Mouse (Mus musculus): ENCODE data around the gene Gdpgp1. TPM values are rescaled to one million over a fixed set of nuclear protein-coding genes. Genes with fewer than 3 reads are reported as not detected.

Gene Gdpgp1
- polyA plus RNA-seq, 1 experiment from 2014 or later, result 4.4 TPM

- H3K27ac ChIP-seq, result peak overlapping the region; percentile 93
- H3K4me3 ChIP-seq, result peak overlapping the region; percentile 92
- H3K9me3 ChIP-seq (replicated peaks), result no peaks in the 10 kb centered on the region
- H3K4me2 ChIP-seq, result peak overlapping the region; percentile 87
- peaks cover 90% of the 10 kb centered on the region for H3K4me1 ChIP-seq
- no peak for ATAC-seq
- 83% methylated on average over 5 of the region's 5 CpGs for WGBS (ENCODE audit: insufficient replicate concordance)
- peaks cover 46% of the 10 kb centered on the region for H3K36me3 ChIP-seq
- H3K9ac ChIP-seq, result peak overlapping the region; percentile 97
- no peaks in the 10 kb centered on the region for H3K27me3 ChIP-seq (replicated peaks)
Observed at GRCm38 (mm10) chr7:80200963-80201539, 31.6 kb upstream of the Gdpgp1 start.

GRCm38 (mm10) chr7:80201888-80202540 lies 30.7 kb upstream of the Gdpgp1 start:
- H3K4me2 ChIP-seq, result peak overlapping the region; percentile 87
- no peaks in the 10 kb centered on the region for H3K27me3 ChIP-seq (replicated peaks)
- peaks cover 91% of the 10 kb centered on the region for H3K4me1 ChIP-seq
- 89% methylated on average over 15 of the region's 15 CpGs for WGBS (ENCODE audit: insufficient replicate concordance)
- peak overlapping the region; percentile 97; the same call in 1 of the 2 replicates for H3K9ac ChIP-seq
- H3K27ac ChIP-seq, result peak overlapping the region; percentile 93
- H3K9me3 ChIP-seq (replicated peaks), result no peaks in the 10 kb centered on the region
- H3K4me3 ChIP-seq, result peak overlapping the region; percentile 36; the same call in 1 of the 2 replicates
- H3K36me3 ChIP-seq, result peaks cover 46% of the 10 kb centered on the region
- no peak for ATAC-seq

GRCm38 (mm10) chr7:80202961-80203360 lies 29.7 kb upstream of the Gdpgp1 start:
- H3K36me3 ChIP-seq, result peaks cover 50% of the 10 kb centered on the region
- H3K4me1 ChIP-seq, result peaks cover 91% of the 10 kb centered on the region
- H3K4me2 ChIP-seq, result peak overlapping the region; percentile 87
- no peak for ATAC-seq
- peak overlapping the region; percentile 93 for H3K27ac ChIP-seq
- H3K9me3 ChIP-seq (replicated peaks), result no peaks in the 10 kb centered on the region
- peak overlapping the region; percentile 36 for H3K4me3 ChIP-seq
- WGBS (ENCODE audit: insufficient replicate concordance), result 54% methylated on average over 5 of the region's 5 CpGs
- H3K9ac ChIP-seq, result peak overlapping the region; percentile 97
- H3K27me3 ChIP-seq (replicated peaks), result no peaks in the 10 kb centered on the region

- Histone ChIP-seq H3K27ac (peak overlapping the region; percentile 93), H3K9ac (peak overlapping the region; percentile 97), H3K27me3 (replicated peaks) (no peaks in the 10 kb centered on the region), H3K9me3 (replicated peaks) (no peaks in the 10 kb centered on the region), H3K4me1 (peaks cover 96% of the 10 kb centered on the region), H3K4me2 (peak overlapping the region; percentile 87), H3K36me3 (peaks cover 50% of the 10 kb centered on the region), H3K4me3 (peak overlapping the region; percentile 36)
- 19% methylated on average over 12 of the region's 12 CpGs for WGBS (ENCODE audit: insufficient replicate concordance)
- ATAC-seq, result no peak
Observed at GRCm38 (mm10) chr7:80203638-80204096, 29.0 kb upstream of the Gdpgp1 start.

GRCm38 (mm10) chr7:80204362-80204761 lies 28.3 kb upstream of the Gdpgp1 start:
- 0 out of 2 replicates have a peak overlapping the region, but pooled peaks have one; percentile 36 for H3K4me3 ChIP-seq
- H3K27me3 ChIP-seq (replicated peaks), result no peaks in the 10 kb centered on the region
- ATAC-seq, result no peak
- H3K9me3 ChIP-seq (replicated peaks), result no peaks in the 10 kb centered on the region
- peaks cover 50% of the 10 kb centered on the region for H3K36me3 ChIP-seq
- peak overlapping the region; percentile 93 for H3K27ac ChIP-seq
- peaks cover 100% of the 10 kb centered on the region for H3K4me1 ChIP-seq
- peak overlapping the region; percentile 97; the same call in 1 of the 2 replicates for H3K9ac ChIP-seq
- peak overlapping the region; percentile 87 for H3K4me2 ChIP-seq
- WGBS (ENCODE audit: insufficient replicate concordance), result 67% methylated on average over 4 of the region's 4 CpGs

- no peak overlapping the region for H3K4me3 ChIP-seq
- ATAC-seq, result no peak
- peaks cover 48% of the 10 kb centered on the region for H3K36me3 ChIP-seq
- H3K4me2 ChIP-seq, result peak overlapping the region; percentile 87
- WGBS (ENCODE audit: insufficient replicate concordance), result 43% methylated on average over 7 of the region's 7 CpGs
- H3K9me3 ChIP-seq (replicated peaks), result no peaks in the 10 kb centered on the region
- peak overlapping the region; percentile 100 for H3K27ac ChIP-seq
- no peak overlapping the region for H3K9ac ChIP-seq
- H3K4me1 ChIP-seq, result peaks cover 100% of the 10 kb centered on the region
- no peaks in the 10 kb centered on the region for H3K27me3 ChIP-seq (replicated peaks)
Observed at GRCm38 (mm10) chr7:80204961-80205360, 27.7 kb upstream of the Gdpgp1 start.

- Histone ChIP-seq H3K4me3 (no peak overlapping the region), H3K4me2 (peak overlapping the region; percentile 87), H3K36me3 (peaks cover 40% of the 10 kb centered on the region), H3K9me3 (replicated peaks) (no peaks in the 10 kb centered on the region), H3K9ac (peak overlapping the region; percentile 75), H3K27ac (peak overlapping the region; percentile 100), H3K4me1 (peaks cover 100% of the 10 kb centered on the region), H3K27me3 (replicated peaks) (no peaks in the 10 kb centered on the region)
- no peak for ATAC-seq
- 56% methylated on average over 12 of the region's 12 CpGs for WGBS (ENCODE audit: insufficient replicate concordance)
Observed at GRCm38 (mm10) chr7:80205705-80206589, 26.7 kb upstream of the Gdpgp1 start.

GRCm38 (mm10) chr7:80207314-80207731 lies 25.3 kb upstream of the Gdpgp1 start:
- H3K9ac ChIP-seq, result peak overlapping the region; percentile 75

GRCm38 (mm10) chr7:80208026-80208642 lies 24.5 kb upstream of the Gdpgp1 start:
- Histone ChIP-seq H3K9me3 (replicated peaks) (no peaks in the 10 kb centered on the region), H3K27ac (peak overlapping the region; percentile 100), H3K27me3 (replicated peaks) (no peaks in the 10 kb centered on the region), H3K9ac (peak overlapping the region; percentile 75), H3K4me3 (peak overlapping the region; percentile 42), H3K4me1 (peaks cover 99% of the 10 kb centered on the region), H3K36me3 (peaks cover 35% of the 10 kb centered on the region), H3K4me2 (peak overlapping the region; percentile 87)
- 34% methylated on average over 18 of the region's 18 CpGs for WGBS (ENCODE audit: insufficient replicate concordance)
- peak; percentile 18; the same call in 1 of the 2 replicates for ATAC-seq

More at GRCm38 (mm10) chr7:80207314-80207731, 25.3 kb upstream of the Gdpgp1 start:
- 26% methylated on average over 3 of the region's 3 CpGs for WGBS (ENCODE audit: insufficient replicate concordance)
- no peak for ATAC-seq
- Histone ChIP-seq H3K9me3 (replicated peaks) (no peaks in the 10 kb centered on the region), H3K36me3 (peaks cover 35% of the 10 kb centered on the region), H3K27me3 (replicated peaks) (no peaks in the 10 kb centered on the region), H3K4me1 (peaks cover 99% of the 10 kb centered on the region), H3K4me3 (peak overlapping the region; percentile 42), H3K4me2 (peak overlapping the region; percentile 87), H3K27ac (peak overlapping the region; percentile 100)

GRCm38 (mm10) chr7:80208738-80209430 lies 23.8 kb upstream of the Gdpgp1 start:
- H3K27ac ChIP-seq, result peak overlapping the region; percentile 100
- H3K4me3 ChIP-seq, result peak overlapping the region; percentile 42
- ATAC-seq, result peak; percentile 88
- no peaks in the 10 kb centered on the region for H3K27me3 ChIP-seq (replicated peaks)
- no peaks in the 10 kb centered on the region for H3K9me3 ChIP-seq (replicated peaks)
- H3K9ac ChIP-seq, result peak overlapping the region; percentile 75
- WGBS (ENCODE audit: insufficient replicate concordance), result 20% methylated on average over 10 of the region's 10 CpGs
- H3K4me1 ChIP-seq, result peaks cover 97% of the 10 kb centered on the region
- H3K36me3 ChIP-seq, result peaks cover 36% of the 10 kb centered on the region
- peak overlapping the region; percentile 87 for H3K4me2 ChIP-seq

- WGBS (ENCODE audit: insufficient replicate concordance), result 18% methylated on average over 6 of the region's 6 CpGs
- peak overlapping the region; percentile 42 for H3K4me3 ChIP-seq
- no peaks in the 10 kb centered on the region for H3K27me3 ChIP-seq (replicated peaks)
- H3K9me3 ChIP-seq (replicated peaks), result no peaks in the 10 kb centered on the region
- peak overlapping the region; percentile 87 for H3K4me2 ChIP-seq
- H3K27ac ChIP-seq, result peak overlapping the region; percentile 100
- peaks cover 39% of the 10 kb centered on the region for H3K36me3 ChIP-seq
- ATAC-seq, result no peak
- H3K4me1 ChIP-seq, result peaks cover 97% of the 10 kb centered on the region
- H3K9ac ChIP-seq, result peak overlapping the region; percentile 75
Observed at GRCm38 (mm10) chr7:80209669-80210068, 23.0 kb upstream of the Gdpgp1 start.
